Mouse (Mus musculus): ENCODE data around the gene Wfikkn2. TPM values are rescaled to one million over a fixed set of nuclear protein-coding genes. Genes with fewer than 3 reads are reported as not detected.

The Wfikkn2 gene
- polyA plus RNA-seq (2011; ENCODE audit: insufficient read depth, insufficient read length, low read depth, missing spikeins), result 0.16 TPM in 1 of 2 replicates, not detected in the other

DNA sequence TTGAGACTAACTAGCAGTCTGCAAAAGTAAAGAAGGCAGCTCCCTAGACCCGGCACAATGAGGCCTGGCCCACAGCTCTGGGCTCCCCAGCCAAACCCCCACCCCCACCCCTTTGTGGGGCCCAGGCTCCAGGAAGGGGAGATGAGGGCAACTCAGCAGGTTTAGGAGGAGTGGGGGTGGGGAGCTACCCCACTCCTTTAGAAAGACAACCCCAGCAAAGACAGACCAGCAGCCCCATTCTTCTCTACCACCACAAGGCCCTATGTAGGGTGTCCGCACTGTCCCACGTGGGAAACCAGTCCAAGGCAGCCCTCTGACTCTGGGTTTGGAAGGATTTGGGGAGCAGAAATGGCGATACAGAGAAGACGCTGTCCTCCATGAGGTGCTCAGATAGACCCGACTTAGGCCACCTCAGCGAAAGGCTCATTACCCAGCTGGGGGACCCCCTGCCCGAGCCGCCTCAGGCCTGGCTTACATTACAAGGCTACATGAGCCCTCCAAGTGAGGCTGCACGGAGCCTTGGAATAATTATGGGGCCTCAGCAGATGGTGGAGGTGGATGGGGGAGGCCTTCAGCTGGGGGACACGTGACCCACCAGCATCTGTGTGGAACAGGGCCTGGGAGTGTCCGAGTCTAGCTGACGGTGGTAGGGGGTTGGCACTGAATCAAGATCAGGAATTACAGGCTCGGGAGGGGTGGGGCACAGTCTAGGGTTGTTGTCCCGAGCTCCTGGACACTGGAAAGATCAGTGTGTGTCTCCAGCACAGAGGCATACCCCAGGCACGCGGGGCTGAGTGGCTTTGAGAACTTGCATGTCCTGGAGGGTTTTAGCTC lies at the start of gene Wfikkn2:
Gene Wfikkn2, minus strand, starts transcription at position 51 of the 834 bp plus-strand sequence.
- no peaks in the 10 kb centered on the region for H3K27me3 ChIP-seq (ENCODE audit: control insufficient read depth, insufficient read depth, low read length, poor library complexity, severe bottlenecking)
- H3K4me3 ChIP-seq (ENCODE audit: low read depth, low read length), result no peak within 1 kb of the TSS
- no peak for TF ChIP-seq EP300 (IDR thresholded peaks at IDR 0.05; ENCODE audit: insufficient read depth, low read depth, low read length)
- TF ChIP-seq POLR2A (IDR thresholded peaks at IDR 0.05; ENCODE audit: insufficient read depth, low read length), result no peak
- no peaks in the 10 kb centered on the region for H3K4me1 ChIP-seq (ENCODE audit: control insufficient read depth, insufficient read depth, low read length)
- H3K9me3 ChIP-seq (replicated peaks; ENCODE audit: control insufficient read depth, insufficient read depth, low read length, poor library complexity, severe bottlenecking), result no peaks in the 10 kb centered on the region
- H3K9ac ChIP-seq (ENCODE audit: low read depth, poor library complexity, severe bottlenecking), result no peak within 1 kb of the TSS
- no peak within 1 kb of the TSS for H3K27ac ChIP-seq (ENCODE audit: insufficient read depth, low read length)
- no peaks in the 10 kb centered on the region for H3K36me3 ChIP-seq (ENCODE audit: control insufficient read depth, insufficient read depth, low read length, poor library complexity, severe bottlenecking)

DNA sequence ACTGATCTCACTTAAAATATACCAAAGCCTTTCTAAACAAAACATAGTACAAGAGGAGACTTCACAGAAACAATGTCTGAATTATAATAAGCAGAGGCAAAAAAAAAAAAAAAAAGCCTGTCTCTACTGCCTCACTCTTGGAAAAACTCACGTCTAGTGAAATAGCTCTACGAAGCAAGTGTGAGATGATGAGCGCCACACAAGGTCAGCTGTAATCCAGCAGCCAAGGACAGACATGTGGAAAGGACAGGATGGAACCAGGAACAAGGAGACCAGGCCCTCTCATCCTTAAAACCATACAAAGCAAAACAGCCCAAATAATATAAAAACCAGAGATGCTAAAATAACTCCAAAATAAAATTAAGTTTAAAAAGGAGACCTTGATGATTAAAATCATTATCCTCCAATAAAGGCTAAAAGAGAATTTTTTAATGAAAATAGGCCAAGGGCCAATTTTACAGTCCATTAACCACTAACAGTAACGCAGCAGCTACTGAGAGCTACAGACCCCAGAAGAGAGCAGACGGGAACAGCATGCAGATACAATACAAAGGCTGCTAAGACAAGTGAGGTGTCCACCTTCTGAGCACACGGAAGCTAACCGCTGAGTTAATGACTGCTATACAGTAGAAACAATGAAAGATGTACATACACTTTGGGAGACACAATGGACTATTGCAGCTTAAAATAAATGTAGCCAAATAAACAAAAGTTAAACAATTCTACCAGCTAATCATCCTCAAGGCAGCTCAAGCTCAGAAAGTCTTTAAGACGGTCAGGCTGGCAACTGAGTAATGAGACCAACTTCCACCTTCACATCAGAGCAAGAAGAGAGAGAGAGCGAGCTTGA lies 49.4 kb upstream of the Wfikkn2 start:
- Histone ChIP-seq H3K36me3 (ENCODE audit: control insufficient read depth, insufficient read depth, low read length, poor library complexity, severe bottlenecking) (peaks cover 92% of the 10 kb centered on the region), H3K4me3 (ENCODE audit: low read depth, low read length) (no peak overlapping the region), H3K9me3 (replicated peaks; ENCODE audit: control insufficient read depth, insufficient read depth, low read length, poor library complexity, severe bottlenecking) (no peaks in the 10 kb centered on the region), H3K9ac (ENCODE audit: low read depth, poor library complexity, severe bottlenecking) (no peak overlapping the region), H3K27ac (ENCODE audit: insufficient read depth, low read length) (no peak overlapping the region), H3K4me1 (ENCODE audit: control insufficient read depth, insufficient read depth, low read length) (no peaks in the 10 kb centered on the region), H3K27me3 (ENCODE audit: control insufficient read depth, insufficient read depth, low read length, poor library complexity, severe bottlenecking) (no peaks in the 10 kb centered on the region)
- TF ChIP-seq POLR2A (IDR thresholded peaks at IDR 0.05; ENCODE audit: insufficient read depth, low read length), result no peak
- no peak for TF ChIP-seq EP300 (IDR thresholded peaks at IDR 0.05; ENCODE audit: insufficient read depth, low read depth, low read length)
- TF ChIP-seq CTCF (IDR thresholded peaks at IDR 0.05; ENCODE audit: low read depth, low read length), result no peak

- Histone ChIP-seq H3K36me3 (ENCODE audit: control insufficient read depth, insufficient read depth, low read length, poor library complexity, severe bottlenecking) (peaks cover 68% of the 10 kb centered on the region), H3K4me1 (ENCODE audit: control insufficient read depth, insufficient read depth, low read length) (no peaks in the 10 kb centered on the region)
- TF ChIP-seq POLR2A (IDR thresholded peaks at IDR 0.05; ENCODE audit: insufficient read depth, low read length) (no peak), CTCF (IDR thresholded peaks at IDR 0.05; ENCODE audit: low read depth, low read length) (no peak), EP300 (IDR thresholded peaks at IDR 0.05; ENCODE audit: insufficient read depth, low read depth, low read length) (no peak)
Measured at GRCm38 (mm10) chr11:94290062-94290740, 44.4 kb upstream of the Wfikkn2 start.

DNA sequence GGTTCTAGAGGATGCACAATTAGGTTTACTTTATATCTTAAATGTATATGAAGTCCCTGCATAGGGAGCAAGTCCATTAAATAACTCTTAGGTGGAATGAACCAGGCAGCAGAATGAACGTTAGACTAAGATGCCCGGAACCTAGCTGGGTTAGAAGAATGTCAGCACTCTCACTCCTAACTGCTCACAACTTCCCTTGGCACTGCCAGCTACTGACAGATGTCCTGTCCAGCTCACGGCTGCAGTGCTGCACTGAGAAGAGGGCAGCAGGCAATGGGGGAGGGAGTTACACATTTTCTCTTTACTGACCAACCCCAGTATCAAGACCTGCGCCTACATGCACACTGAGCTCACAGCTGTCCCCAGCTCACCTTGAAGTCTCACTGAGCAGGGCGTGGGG lies 41.3 kb upstream of the Wfikkn2 start:
- H3K27me3 ChIP-seq (ENCODE audit: control insufficient read depth, insufficient read depth, low read length, poor library complexity, severe bottlenecking), result no peaks in the 10 kb centered on the region
- H3K9me3 ChIP-seq (replicated peaks; ENCODE audit: control insufficient read depth, insufficient read depth, low read length, poor library complexity, severe bottlenecking), result no peaks in the 10 kb centered on the region
- H3K27ac ChIP-seq (ENCODE audit: insufficient read depth, low read length), result no peak overlapping the region
- H3K36me3 ChIP-seq (ENCODE audit: control insufficient read depth, insufficient read depth, low read length, poor library complexity, severe bottlenecking), result peaks cover 41% of the 10 kb centered on the region
- H3K4me1 ChIP-seq (ENCODE audit: control insufficient read depth, insufficient read depth, low read length), result no peaks in the 10 kb centered on the region
- H3K4me3 ChIP-seq (ENCODE audit: low read depth, low read length), result no peak overlapping the region
- H3K9ac ChIP-seq (ENCODE audit: low read depth, poor library complexity, severe bottlenecking), result no peak overlapping the region
- TF ChIP-seq EP300 (IDR thresholded peaks at IDR 0.05; ENCODE audit: insufficient read depth, low read depth, low read length), result no peak
- no peak for TF ChIP-seq CTCF (IDR thresholded peaks at IDR 0.05; ENCODE audit: low read depth, low read length)
- TF ChIP-seq POLR2A (IDR thresholded peaks at IDR 0.05; ENCODE audit: insufficient read depth, low read length), result no peak

More at GRCm38 (mm10) chr11:94290062-94290740, 44.4 kb upstream of the Wfikkn2 start:
- Histone ChIP-seq H3K9ac (ENCODE audit: low read depth, poor library complexity, severe bottlenecking) (no peak overlapping the region), H3K9me3 (replicated peaks; ENCODE audit: control insufficient read depth, insufficient read depth, low read length, poor library complexity, severe bottlenecking) (no peaks in the 10 kb centered on the region), H3K27me3 (ENCODE audit: control insufficient read depth, insufficient read depth, low read length, poor library complexity, severe bottlenecking) (no peaks in the 10 kb centered on the region), H3K27ac (ENCODE audit: insufficient read depth, low read length) (no peak overlapping the region), H3K4me3 (ENCODE audit: low read depth, low read length) (no peak overlapping the region)

- Histone ChIP-seq H3K9me3 (replicated peaks; ENCODE audit: control insufficient read depth, insufficient read depth, low read length, poor library complexity, severe bottlenecking) (no peaks in the 10 kb centered on the region), H3K4me1 (ENCODE audit: control insufficient read depth, insufficient read depth, low read length) (no peaks in the 10 kb centered on the region), H3K4me3 (ENCODE audit: low read depth, low read length) (no peak overlapping the region), H3K27me3 (ENCODE audit: control insufficient read depth, insufficient read depth, low read length, poor library complexity, severe bottlenecking) (no peaks in the 10 kb centered on the region), H3K27ac (ENCODE audit: insufficient read depth, low read length) (no peak overlapping the region), H3K9ac (ENCODE audit: low read depth, poor library complexity, severe bottlenecking) (no peak overlapping the region), H3K36me3 (ENCODE audit: control insufficient read depth, insufficient read depth, low read length, poor library complexity, severe bottlenecking) (peaks cover 32% of the 10 kb centered on the region)
- TF ChIP-seq POLR2A (IDR thresholded peaks at IDR 0.05; ENCODE audit: insufficient read depth, low read length), result no peak
- no peak for TF ChIP-seq EP300 (IDR thresholded peaks at IDR 0.05; ENCODE audit: insufficient read depth, low read depth, low read length)
- no peak for TF ChIP-seq CTCF (IDR thresholded peaks at IDR 0.05; ENCODE audit: low read depth, low read length)
Measured at GRCm38 (mm10) chr11:94285886-94286574, 40.2 kb upstream of the Wfikkn2 start.
